Mouse (Mus musculus) limb, embryonic 10.5 days (tissue): ENCODE measurements around the gene Wdr66. TPM values are rescaled to one million over a fixed set of nuclear protein-coding genes. Genes with fewer than 3 reads are reported as not detected.

Experiments used
- DNase-seq: peaks from one replicate; pipeline ENCODE4 v3.0.0-alpha.2; 2017; ENCODE audit warnings: low spot score
- H3K27ac ChIP-seq: fragments of 300-500 bp; sonication (generic); 2 replicates; pipeline ENCODE4 v1.5.1; 2016; ENCODE audit warnings: mild to moderate bottlenecking
- H3K27me3 ChIP-seq: fragments of 300-500 bp; sonication (generic); 2 replicates; pipeline ENCODE4 v1.6.1; 2016; ENCODE audit warnings: low read depth, mild to moderate bottlenecking; ENCODE audit not compliant: poor library complexity, severe bottlenecking
- H3K36me3 ChIP-seq: fragments of 300-500 bp; sonication (generic); 2 replicates; pipeline ENCODE4 v1.6.1; 2016; ENCODE audit warnings: mild to moderate bottlenecking, moderate library complexity
- H3K4me1 ChIP-seq: fragments of 300-500 bp; sonication (generic); 2 replicates; pipeline ENCODE4 v1.6.1; 2016
- H3K4me3 ChIP-seq: fragments of 300-500 bp; sonication (generic); 2 replicates; pipeline ENCODE4 v1.5.1; 2016; ENCODE audit warnings: mild to moderate bottlenecking, moderate library complexity
- H3K9me3 ChIP-seq: fragments of 300-500 bp; sonication (generic); replicated peaks from 2 replicates; pipeline ENCODE4 v1.6.1; 2016; ENCODE audit warnings: mild to moderate bottlenecking
- WGBS: fragments of 180-500 bp; shearing (Covaris S2); methylation state at CpG from one replicate; pipeline ENCODE4 v1.1.7; 2016; 5-methylcytosine and 5-hydroxymethylcytosine counted together
- polyA plus RNA-seq: library from polyadenylated mRNA; unstranded; fragments of >200 nt; fragmentation: Nextera tagmentation; extraction: Ambion mirVana; gene quantifications from 2 replicates; pipeline ENCODE4 v1.2.1, GENCODE M21; 2016

Gene Wdr66
- polyA plus RNA-seq, 1 experiment from 2014 or later, result 0.16 TPM

DNA sequence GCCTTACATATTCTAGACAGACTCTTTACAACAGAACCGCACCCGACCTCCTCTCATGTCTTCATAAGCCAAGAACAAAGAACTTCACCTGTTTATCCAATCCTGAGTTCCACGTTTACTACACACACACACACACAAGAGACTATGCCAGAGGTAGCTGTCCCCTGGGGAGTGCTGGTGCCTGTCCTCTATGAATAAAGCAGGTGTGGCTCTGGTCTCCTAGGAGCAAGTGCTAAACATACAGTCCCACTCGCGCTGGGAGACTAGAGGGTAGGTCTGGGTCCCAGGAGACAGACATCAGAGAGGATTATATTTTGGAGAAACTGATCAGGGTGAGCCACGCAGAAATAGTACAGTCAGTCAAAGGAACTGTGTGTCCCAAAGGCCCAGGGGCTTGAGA lies 81.7 kb downstream of the Wdr66 start:
- Histone ChIP-seq H3K36me3 (no peaks in the 10 kb centered on the region), H3K4me1 (no peaks in the 10 kb centered on the region), H3K4me3 (no peak overlapping the region), H3K27me3 (no peaks in the 10 kb centered on the region), H3K9me3 (no peaks in the 10 kb centered on the region), H3K27ac (no peak overlapping the region)
- DNase-seq, result no peak
- WGBS, result 85% methylated on average over 6 of the region's 6 CpGs

DNA sequence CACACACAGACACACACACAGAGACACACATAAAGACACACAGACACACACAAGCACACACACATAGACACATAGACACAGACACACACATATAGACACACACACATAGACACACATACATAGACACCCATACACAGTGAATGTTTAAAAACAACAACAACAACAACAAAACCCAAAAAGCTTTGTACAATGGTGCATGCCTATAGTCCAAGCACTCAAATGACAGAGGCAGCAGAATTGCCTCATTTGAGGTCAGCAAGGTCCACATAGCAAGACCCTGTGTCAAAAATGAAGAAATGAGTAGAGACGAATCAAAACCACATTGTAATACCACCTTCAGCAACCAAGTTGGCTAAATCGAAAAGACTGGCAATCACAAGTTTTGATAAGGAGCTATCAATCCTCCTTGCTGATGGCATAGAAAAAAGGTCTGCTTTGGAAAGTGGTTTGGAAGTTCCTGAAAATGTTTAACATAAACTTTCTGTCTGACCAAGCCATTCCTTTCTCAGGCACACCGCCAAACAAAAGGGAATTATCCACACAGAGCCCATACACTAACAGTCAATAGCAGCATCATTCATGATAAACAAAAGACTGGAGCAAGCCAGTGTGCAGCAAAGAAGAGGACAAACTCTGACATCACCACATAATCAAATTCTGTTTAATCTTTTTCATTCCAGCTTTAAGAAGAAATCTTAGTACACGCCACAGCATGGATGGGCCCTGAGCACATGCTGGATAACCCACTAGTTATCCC lies 84.5 kb downstream of the Wdr66 start:
- no peak overlapping the region for H3K27ac ChIP-seq
- H3K36me3 ChIP-seq, result no peaks in the 10 kb centered on the region
- no peak for DNase-seq
- WGBS, result 88% methylated on average over 4 of the region's 4 CpGs
- no peaks in the 10 kb centered on the region for H3K27me3 ChIP-seq
- H3K4me3 ChIP-seq, result no peak overlapping the region
- H3K4me1 ChIP-seq, result no peaks in the 10 kb centered on the region
- no peaks in the 10 kb centered on the region for H3K9me3 ChIP-seq

DNA sequence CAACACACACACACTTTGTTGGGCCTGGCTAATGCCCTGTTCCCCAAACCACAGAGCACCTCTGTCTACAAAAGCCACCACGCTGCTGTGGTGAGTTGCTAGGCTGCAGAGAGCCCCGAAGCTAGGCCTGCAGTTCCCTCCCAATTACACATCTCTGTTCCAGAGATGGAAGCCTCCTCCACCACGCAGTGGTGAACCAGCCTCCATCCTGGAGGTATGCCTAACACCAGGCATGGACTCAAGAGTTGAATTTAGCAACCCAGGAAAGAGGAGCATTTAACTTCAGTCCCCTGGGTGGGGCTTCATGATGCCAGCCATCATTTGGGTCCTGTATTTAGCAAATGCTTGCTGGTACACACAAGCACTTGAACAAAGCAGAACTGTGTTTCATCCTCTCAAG lies 86.6 kb downstream of the Wdr66 start:
- Histone ChIP-seq H3K9me3 (no peaks in the 10 kb centered on the region), H3K27me3 (no peaks in the 10 kb centered on the region), H3K36me3 (no peaks in the 10 kb centered on the region), H3K4me3 (no peak overlapping the region), H3K27ac (no peak overlapping the region), H3K4me1 (peaks cover 2% of the 10 kb centered on the region)
- no peak for DNase-seq
- 74% methylated on average over 3 of the region's 3 CpGs for WGBS

DNA sequence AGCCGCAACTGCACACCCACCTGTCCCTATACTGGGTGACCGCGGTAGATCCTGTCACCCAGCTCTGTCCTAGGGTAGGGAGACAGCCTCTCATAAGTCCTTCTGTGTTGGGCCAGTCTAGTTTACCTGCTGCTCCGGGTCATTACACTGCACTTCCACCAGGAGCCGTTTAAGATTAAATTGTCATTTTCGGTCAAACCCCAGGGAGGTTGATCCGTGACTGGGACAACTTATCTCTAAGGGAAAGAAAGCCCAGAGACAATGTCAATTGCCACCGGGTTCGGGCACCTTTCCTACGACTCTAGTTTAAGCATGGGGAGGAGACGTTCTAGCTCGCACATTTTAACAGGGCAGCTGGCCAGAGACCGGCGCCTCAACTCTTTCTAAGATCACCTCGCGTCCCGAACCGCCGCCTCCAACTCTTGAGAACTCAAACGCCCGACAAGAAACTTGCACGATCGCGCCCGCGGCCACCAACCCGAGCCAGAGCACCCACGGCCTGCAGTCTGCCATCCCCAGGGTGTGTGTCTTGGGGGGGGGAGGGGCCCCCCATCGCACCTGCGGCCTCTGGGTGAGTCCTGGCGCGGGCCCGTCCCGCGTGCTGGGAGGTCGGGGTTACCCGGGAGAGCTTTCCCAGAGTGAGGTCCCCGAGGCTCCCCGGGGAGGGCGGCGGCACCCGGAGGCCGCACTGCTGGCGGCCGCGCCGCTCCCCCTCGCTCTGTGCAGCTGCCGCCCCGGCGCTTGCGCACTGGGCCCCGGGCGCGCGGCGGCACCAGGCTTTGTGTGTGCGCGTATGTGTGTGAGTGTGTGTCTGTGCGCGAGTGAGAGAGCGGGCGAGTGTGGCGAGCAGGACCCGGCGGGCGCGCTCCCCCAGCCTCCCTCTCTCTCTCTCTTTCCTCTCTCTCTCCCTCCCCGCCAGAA lies 92.1 kb downstream of the Wdr66 start, which contains the start of gene Bcl7a:
TSS of gene Bcl7a (plus strand) at position 128 of the 921 bp plus-strand sequence.
- Histone ChIP-seq H3K27me3 (no peaks in the 10 kb centered on the region), H3K4me1 (peaks cover 29% of the 10 kb centered on the region), H3K36me3 (peaks cover 19% of the 10 kb centered on the region), H3K9me3 (no peaks in the 10 kb centered on the region), H3K4me3 (peak within 1 kb of the TSS; percentile 92), H3K27ac (peak within 1 kb of the TSS; percentile 98)
- 1% methylated on average over 69 of the region's 69 CpGs for WGBS
- peak; percentile 95 for DNase-seq

DNA sequence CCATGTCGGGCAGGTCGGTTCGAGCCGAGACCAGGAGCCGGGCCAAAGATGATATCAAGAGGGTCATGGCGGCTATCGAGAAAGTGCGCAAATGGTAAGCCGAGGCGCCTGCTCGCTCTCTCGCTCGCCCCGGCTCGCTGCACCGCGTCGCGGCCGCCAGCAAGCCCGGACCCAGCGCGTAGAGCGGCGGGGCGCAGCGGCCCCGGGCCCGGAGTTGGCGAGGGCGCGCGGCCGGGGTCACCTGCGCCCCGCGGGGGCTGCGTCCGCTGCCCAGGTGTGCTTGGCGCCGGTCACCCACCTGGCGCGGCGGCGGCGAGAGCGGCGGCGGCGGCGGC lies 92.7 kb downstream of the Wdr66 start:
- Histone ChIP-seq H3K4me1 (peaks cover 29% of the 10 kb centered on the region), H3K27me3 (no peaks in the 10 kb centered on the region), H3K36me3 (peaks cover 25% of the 10 kb centered on the region), H3K4me3 (peak overlapping the region; percentile 92), H3K27ac (peak overlapping the region; percentile 98), H3K9me3 (no peaks in the 10 kb centered on the region)
- WGBS, result under 1% methylated on average over 51 of the region's 51 CpGs
- no peak for DNase-seq

DNA sequence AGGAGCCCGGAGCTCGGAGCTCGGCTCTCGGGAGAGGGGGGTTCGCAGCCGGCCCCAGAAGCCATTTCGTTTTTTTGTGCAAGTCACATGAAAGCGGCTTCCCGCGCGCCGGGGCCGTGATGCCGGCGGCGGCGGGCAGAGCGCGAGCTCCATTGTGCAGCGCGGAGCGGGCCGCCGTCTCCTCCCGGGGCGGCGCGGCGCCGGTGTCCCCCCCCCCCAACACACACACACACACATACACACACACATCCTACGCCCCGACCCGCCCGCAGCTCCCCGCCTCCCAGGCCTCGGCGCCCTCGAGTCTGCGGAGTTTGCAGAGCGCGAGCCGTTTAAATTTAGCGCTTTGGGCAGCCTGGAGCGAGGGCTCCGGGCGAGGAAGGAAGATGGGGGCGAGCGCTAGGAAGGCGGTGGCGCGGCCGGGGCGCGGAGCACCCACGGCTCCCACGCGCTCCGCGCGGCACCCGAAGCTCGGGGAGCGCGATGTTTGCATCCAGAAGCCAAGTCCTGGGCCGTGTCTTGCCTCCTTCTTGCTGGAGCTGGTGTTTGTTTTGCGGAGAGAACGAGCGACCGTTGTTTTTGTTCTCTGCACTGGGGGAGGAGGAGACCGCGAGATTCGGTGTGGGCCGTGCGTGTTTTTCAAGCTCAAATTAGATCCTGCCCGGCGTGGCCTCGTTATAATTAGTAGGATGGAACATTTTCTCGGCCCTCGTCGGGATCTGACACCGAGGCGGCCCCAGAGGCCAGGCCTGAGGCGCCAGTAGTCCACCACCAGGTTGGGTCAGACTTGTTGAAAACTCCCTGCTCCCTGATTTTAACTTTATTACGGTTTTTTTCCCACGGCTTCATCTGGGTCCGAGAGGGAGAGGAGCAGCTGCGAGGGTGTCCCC lies 93.3 kb downstream of the Wdr66 start:
- Histone ChIP-seq H3K4me1 (peaks cover 29% of the 10 kb centered on the region), H3K27ac (peak overlapping the region; percentile 98), H3K36me3 (peaks cover 28% of the 10 kb centered on the region), H3K9me3 (no peaks in the 10 kb centered on the region), H3K27me3 (no peaks in the 10 kb centered on the region), H3K4me3 (peak overlapping the region; percentile 92)
- WGBS, result 0% methylated on average over 84 of the region's 87 CpGs
- peak; percentile 80 for DNase-seq

DNA sequence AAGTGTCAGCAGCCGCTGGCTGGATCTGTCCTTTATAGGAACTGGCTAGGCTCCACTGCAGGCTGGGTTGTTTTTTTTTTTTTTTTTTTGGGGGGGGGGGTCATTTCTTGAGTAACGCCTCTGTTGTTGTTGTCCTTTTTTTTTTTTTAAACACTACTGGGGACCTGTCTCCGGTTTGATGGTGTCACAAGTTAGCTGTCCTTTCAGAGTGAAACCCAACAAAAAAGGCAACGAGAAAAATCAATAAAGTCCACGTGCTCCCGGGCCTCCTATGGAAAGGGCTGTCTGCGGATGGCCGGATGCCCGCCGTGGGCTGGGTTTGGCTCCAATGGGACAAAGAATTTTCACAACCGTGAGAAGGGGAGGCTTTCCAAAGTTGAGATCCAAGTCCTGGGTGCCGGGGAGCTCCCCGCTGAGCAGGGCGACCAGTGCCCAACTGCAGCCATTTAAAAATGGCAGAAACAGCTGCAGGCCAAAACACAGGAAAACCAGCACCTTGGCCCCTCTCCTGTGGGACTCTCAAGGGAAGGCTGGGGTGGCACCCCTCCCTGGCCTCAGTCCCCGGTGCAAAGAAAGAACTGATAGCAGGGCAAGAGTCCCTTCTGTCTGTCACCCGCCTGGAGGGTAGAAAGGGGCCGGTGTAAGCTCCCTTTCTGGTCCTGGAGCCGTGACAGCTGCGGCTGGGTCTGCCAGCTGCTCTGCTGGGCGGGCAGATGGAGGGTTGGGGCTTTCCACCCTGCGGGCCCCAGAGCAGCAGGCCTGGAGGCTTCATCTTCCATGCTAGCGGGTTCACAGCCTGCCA lies 94.2 kb downstream of the Wdr66 start:
- Histone ChIP-seq H3K27me3 (no peaks in the 10 kb centered on the region), H3K4me1 (peaks cover 32% of the 10 kb centered on the region), H3K9me3 (no peaks in the 10 kb centered on the region), H3K27ac (peak overlapping the region; percentile 98), H3K4me3 (peak overlapping the region; percentile 92), H3K36me3 (peaks cover 37% of the 10 kb centered on the region)
- WGBS, result 4% methylated on average over 22 of the region's 22 CpGs
- DNase-seq, result peak; percentile 69

DNA sequence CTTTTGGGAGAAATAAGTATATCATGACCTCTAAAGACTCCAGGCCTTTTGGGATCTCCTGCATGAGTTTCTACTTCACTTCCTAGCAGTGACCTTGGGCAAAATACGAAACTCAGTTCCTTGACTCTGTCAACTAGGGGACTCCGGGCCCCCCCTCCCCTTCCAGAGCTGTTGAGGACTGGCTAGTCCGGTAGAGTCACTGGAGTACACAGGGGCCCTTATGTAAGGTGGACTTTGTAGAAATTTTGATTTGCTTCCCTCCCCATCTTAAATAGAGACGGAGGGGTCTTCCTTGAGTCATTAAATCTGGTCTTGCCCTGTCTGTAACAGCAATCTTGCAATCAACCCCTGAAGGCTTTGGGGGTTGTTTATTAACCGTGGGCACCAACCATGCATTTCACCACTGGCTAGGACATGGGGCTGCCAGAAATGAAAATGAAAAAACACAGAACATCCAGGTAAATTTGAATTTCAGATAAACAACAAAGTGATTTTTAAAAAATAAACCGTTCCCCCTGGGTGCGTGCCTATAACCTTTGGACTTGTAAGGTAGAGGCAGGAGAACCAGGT lies 94.9 kb downstream of the Wdr66 start:
- Histone ChIP-seq H3K36me3 (peaks cover 43% of the 10 kb centered on the region), H3K4me1 (peaks cover 32% of the 10 kb centered on the region), H3K4me3 (peak overlapping the region; percentile 92), H3K9me3 (no peaks in the 10 kb centered on the region), H3K27ac (peak overlapping the region; percentile 98), H3K27me3 (no peaks in the 10 kb centered on the region)
- no peak for DNase-seq
- 76% methylated on average over 7 of the region's 7 CpGs for WGBS

DNA sequence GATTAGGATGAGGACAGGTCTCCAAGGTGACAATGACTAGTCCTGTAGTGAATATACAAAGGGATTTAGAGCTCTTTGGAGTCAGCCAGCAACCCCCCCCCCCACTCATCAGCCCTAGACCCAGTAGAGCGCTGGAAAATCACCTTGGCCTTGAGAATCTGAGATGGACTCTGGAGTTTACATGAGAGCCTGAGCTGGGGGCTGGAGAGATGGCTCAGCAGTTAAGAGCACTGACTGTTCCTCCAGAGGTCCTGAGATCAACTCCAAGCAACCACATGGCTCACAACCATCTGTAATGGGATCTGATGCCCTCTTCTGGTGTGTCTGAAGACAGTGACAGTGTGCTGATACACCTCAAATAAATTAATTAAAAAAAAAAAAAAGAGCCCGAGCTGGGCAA lies 96.1 kb downstream of the Wdr66 start:
- H3K27me3 ChIP-seq, result no peaks in the 10 kb centered on the region
- WGBS, result 91% methylated on average over 2 of the region's 2 CpGs
- H3K36me3 ChIP-seq, result peaks cover 55% of the 10 kb centered on the region
- H3K4me1 ChIP-seq, result peaks cover 32% of the 10 kb centered on the region
- DNase-seq, result no peak
- H3K27ac ChIP-seq, result no peak overlapping the region
- H3K9me3 ChIP-seq, result no peaks in the 10 kb centered on the region
- H3K4me3 ChIP-seq, result no peak overlapping the region

DNA sequence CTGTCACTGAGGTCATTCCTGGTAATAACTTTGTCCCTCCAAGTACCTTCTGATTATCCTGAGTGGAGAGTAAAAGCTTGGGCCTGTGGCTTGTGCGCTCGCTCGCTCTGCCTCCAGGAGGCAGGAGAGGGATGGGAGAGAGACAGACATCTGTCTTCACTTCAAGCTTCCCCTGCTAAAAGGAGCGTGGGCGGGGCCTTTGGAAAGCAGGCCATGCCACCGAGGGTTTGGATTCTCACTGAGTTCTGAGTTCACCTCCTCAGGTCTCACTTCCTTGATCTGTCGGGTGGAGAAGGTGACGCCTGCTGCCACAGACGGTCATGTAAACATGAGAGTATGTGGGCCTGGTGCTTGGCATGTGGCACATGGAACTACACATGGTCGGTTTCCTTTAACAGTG lies 98.5 kb downstream of the Wdr66 start:
- DNase-seq, result no peak
- WGBS, result 69% methylated on average over 10 of the region's 10 CpGs
- Histone ChIP-seq H3K36me3 (peaks cover 77% of the 10 kb centered on the region), H3K4me1 (peaks cover 23% of the 10 kb centered on the region), H3K4me3 (no peak overlapping the region), H3K27ac (no peak overlapping the region), H3K9me3 (no peaks in the 10 kb centered on the region), H3K27me3 (no peaks in the 10 kb centered on the region)

DNA sequence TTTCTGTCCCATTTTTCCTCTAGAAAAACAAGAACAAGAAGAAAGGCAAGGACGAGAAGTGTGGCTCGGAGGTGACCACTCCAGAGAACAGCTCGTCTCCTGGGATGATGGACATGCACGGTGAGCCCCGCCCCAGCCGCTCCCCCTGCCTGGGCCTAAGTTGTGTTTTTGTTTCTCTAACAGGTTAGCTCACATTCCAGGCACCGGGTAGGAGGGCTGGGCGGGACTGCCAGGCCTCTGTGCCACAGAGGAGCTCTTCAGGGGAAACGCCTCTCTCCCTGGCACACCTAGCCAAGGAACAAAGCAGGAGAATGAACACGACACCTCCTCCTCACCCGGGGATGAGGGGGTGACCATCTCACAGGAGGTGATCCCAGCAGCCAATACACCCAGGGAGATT lies 104.0 kb downstream of the Wdr66 start:
- Histone ChIP-seq H3K4me3 (no peak overlapping the region), H3K9me3 (no peaks in the 10 kb centered on the region), H3K4me1 (no peaks in the 10 kb centered on the region), H3K27me3 (no peaks in the 10 kb centered on the region), H3K27ac (no peak overlapping the region), H3K36me3 (peaks cover 97% of the 10 kb centered on the region)
- DNase-seq, result no peak
- WGBS, result 86% methylated on average over 11 of the region's 11 CpGs

DNA sequence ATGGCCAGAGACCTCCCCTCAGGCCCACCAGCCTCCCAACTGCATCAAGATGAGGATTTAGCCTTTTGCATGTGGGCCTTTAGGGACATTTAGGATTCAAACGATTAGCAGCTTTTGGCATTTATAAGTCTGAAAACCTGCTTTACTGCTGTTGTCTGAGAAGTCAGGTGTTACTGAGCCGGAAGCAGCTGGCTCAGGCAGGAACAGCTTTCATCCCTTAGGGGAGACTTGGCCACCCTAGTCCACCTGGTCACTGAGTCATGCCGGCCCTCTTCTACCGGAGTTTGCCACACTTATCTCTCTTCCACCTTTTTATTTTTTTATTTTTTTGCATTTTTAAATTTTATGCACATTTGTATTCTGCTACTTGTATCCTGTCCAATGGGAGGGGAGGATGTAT lies 105.4 kb downstream of the Wdr66 start:
- no peak for DNase-seq
- H3K4me1 ChIP-seq, result no peaks in the 10 kb centered on the region
- H3K27ac ChIP-seq, result no peak overlapping the region
- WGBS, result 92% methylated on average over 4 of the region's 4 CpGs
- H3K36me3 ChIP-seq, result peaks cover 97% of the 10 kb centered on the region
- H3K27me3 ChIP-seq, result no peaks in the 10 kb centered on the region
- H3K9me3 ChIP-seq, result no peaks in the 10 kb centered on the region
- no peak overlapping the region for H3K4me3 ChIP-seq
